Comparison of ENCODE assay signal across 9 mouse cellular contexts in the genomic region with DNA sequence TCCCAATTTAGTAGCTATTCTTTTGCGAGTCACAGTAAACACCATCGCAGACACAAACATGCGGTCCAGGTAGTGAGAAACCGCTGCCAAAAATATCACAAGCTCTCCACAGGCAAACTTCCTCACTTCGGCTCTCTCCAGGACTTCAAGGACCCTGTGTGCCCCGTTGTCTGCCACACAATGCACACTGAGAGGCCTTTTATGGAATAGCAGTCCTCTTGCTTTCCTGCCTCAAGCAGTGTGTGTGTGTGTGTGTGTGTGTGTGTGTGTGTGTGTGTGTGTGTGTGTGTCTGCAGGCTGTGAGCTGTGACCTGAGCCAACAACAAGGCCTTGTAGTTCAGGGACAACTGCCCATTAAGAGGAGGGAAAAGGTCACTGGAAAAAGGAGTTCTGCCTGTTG. TPM values are rescaled to one million over a fixed set of nuclear protein-coding genes. Genes with fewer than 3 reads are reported as not detected.
DNase-seq lines count a peak whose midpoint lies in the region; ATAC-seq and TF ChIP-seq lines count a peak whose summit lies in the region.
"Had no signal": no experiment of that assay in that cellular context is flagged by ENCODE, and none has a peak within 500 bp of the region (broad histone marks: within the 10 kb centered on the region; RNA-seq: fewer than 3 reads in every experiment).

No protein-coding gene starts in this region.

- ATAC-seq in heart, embryonic 12.5 days (ENCODE audit: insufficient number of reproducible peaks, low FRiP score): no peak

- no peaks in the 10 kb centered on the region for H3K36me3 ChIP-seq in heart, embryonic 12.5 days

- no peaks in the 10 kb centered on the region for H3K9me3 ChIP-seq in heart, embryonic 12.5 days (replicated peaks)

- WGBS in heart, embryonic 12.5 days: 22% methylated on average over 6 of the region's 6 CpGs

- H3K27ac ChIP-seq in heart, embryonic 12.5 days (ENCODE audit: poor library complexity, severe bottlenecking): no peak overlapping the region; the same call in 1 of the 2 replicates
- no peak overlapping the region for H3K27ac ChIP-seq in layer of hippocampus, adult 2 months
- H3K27ac ChIP-seq: kidney, postnatal 0 days had no signal

- no peak overlapping the region for H3K4me2 ChIP-seq in heart, embryonic 12.5 days

- no peak overlapping the region for H3K9ac ChIP-seq in heart, embryonic 12.5 days

- peak; percentile 99 for DNase-seq in heart, adult 11 months
- peak; percentile 30 to 51 for DNase-seq in adrenal gland, adult 18-20 months (ENCODE audit: low spot score in 2 of 2)
- DNase-seq in heart, adult 18-20 months: peak; percentile 46 to 81
- DNase-seq in lung, adult 18-20 months: peak; percentile 27 to 34
- DNase-seq in cerebellum, adult 8-10 months: no peak
- DNase-seq in spleen, adult 18-20 months: no peak
- no peak for DNase-seq in layer of hippocampus, adult 2 months (ENCODE audit: low spot score in 2 of 2)

- TF ChIP-seq CTCF in layer of hippocampus, adult 2 months (conservative IDR thresholded peaks at IDR 0.05): no peak

- no peak overlapping the region for H3K4me3 ChIP-seq in heart, embryonic 12.5 days
- H3K4me3 ChIP-seq in layer of hippocampus, adult 2 months: no peak overlapping the region

- H3K4me1 ChIP-seq in heart, embryonic 12.5 days (replicated peaks): peaks cover 14% of the 10 kb centered on the region

- no peaks in the 10 kb centered on the region for H3K27me3 ChIP-seq in heart, embryonic 12.5 days (replicated peaks)

RNA-seq across cellular contexts. Expression of gene Myo10, which starts 41.6 kb away (rescaled TPM):
- polyA plus RNA-seq in heart, embryonic 12.5 days (2016; fragmentation: Nextera tagmentation; extraction: Ambion mirVana): 14.3 and 19.7 TPM in 2 replicates
- total RNA-seq in adrenal gland, adult 18-20 months (2021): 10 to 100 TPM; 79.9 to 80.3 TPM
- 10 to 100 TPM; 56.9 to 65.1 TPM for total RNA-seq in heart, adult 18-20 months (2021)
- 10 to 100 TPM; 52.0 to 54.3 TPM for total RNA-seq in layer of hippocampus, adult 2 months (2021)

Comparison
In these comparisons a context has a peak if more than half of its experiments do, and no peak if none do; other contexts are left out.
1. DNase-seq: peak in heart, adult 11 months (single experiment), adrenal gland, adult 18-20 months (2 of 2), heart, adult 18-20 months (2 of 2) and lung, adult 18-20 months (2 of 2); none in cerebellum, adult 8-10 months (single experiment), spleen, adult 18-20 months (0 of 2) and layer of hippocampus, adult 2 months (0 of 2).